1 mouse cellular context compared by ENCODE assay signal in the genomic region with DNA sequence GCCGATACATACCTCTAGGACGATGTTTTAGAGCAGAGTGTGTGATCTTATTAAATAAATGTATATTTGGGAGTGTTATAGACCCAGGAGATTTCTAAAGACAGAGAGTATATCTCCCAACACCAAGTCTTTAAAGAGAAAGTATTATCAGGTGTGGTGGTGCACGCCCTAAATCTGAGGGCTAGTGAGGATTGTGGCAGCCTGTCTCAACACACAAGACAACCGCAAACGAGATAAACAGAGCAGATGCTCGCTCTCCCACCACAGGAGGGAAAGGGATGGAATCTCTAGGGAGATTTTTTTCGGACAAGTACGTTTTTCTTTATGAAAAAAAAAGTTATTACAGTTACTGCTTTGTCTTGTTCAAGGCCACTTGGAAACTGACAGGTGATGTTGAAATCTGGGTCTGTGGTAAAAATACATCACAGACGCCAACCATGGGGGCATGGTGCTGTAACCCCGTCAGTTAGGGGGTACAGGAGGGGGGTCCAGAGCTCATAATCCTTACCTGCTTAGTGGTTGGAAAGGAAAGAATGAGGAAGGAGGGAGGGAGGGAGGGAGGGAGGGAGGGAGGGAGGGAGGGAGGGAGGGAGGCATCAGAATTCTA.
A peak's percentile ranks its signal among the peaks of the same experiment; 100 is the strongest.
TF ChIP-seq lines count a peak whose summit lies in the region.

No protein-coding gene starts in this region.

TF ChIP-seq in MEL, 35 proteins besides CTCF, POLR2A, EP300 and RAD21 (continued from another document):
- TF ChIP-seq POLR2AphosphoS5 (IDR thresholded peaks at IDR 0.05; ENCODE audit: borderline replicate concordance, low read depth, low read length), result no peak
- TF ChIP-seq GATA1 (IDR thresholded peaks at IDR 0.05; ENCODE audit: low read depth, low read length), result peak; percentile 84
- no peak for TF ChIP-seq USF2 (IDR thresholded peaks at IDR 0.05; ENCODE audit: borderline replicate concordance in 1 of 2, insufficient read depth in 1 of 2, low read depth in 1 of 2, low read length in 2 of 2)
- TF ChIP-seq MYB (IDR thresholded peaks at IDR 0.05; ENCODE audit: low read depth, low read length), result peak; percentile 39; the same call in 1 of the 2 replicates
- TF ChIP-seq NRF1 (IDR thresholded peaks at IDR 0.05; ENCODE audit: insufficient read depth, low read depth, low read length, poor library complexity, severe bottlenecking), result no peak
- no peak for TF ChIP-seq CHD1 (IDR thresholded peaks at IDR 0.05; ENCODE audit: low read depth, low read length)
- no peak for TF ChIP-seq MYC (IDR thresholded peaks at IDR 0.05; ENCODE audit: low read depth, low read length)
- no peak for TF ChIP-seq MAZ (IDR thresholded peaks at IDR 0.05; ENCODE audit: low read depth, low read length)
- no peak for TF ChIP-seq JUND (IDR thresholded peaks at IDR 0.05; ENCODE audit: low read depth, low read length)
- no peak for TF ChIP-seq MAX (IDR thresholded peaks at IDR 0.05; ENCODE audit: low read length)
- TF ChIP-seq E2F4 (IDR thresholded peaks at IDR 0.05; ENCODE audit: borderline replicate concordance, low read depth, low read length), result no peak
- TF ChIP-seq ZKSCAN1 (IDR thresholded peaks at IDR 0.05; ENCODE audit: low read depth, low read length), result no peak
- TF ChIP-seq POLR2AphosphoS2 (IDR thresholded peaks at IDR 0.05; ENCODE audit: low read length), result no peak
- TF ChIP-seq HCFC1 (IDR thresholded peaks at IDR 0.05; ENCODE audit: low read depth, low read length), result no peak
- TF ChIP-seq MXI1 (IDR thresholded peaks at IDR 0.05; ENCODE audit: low read depth, low read length), result peak; percentile 61; the same call in 1 of the 2 replicates
- TF ChIP-seq UBTF (IDR thresholded peaks at IDR 0.05; ENCODE audit: borderline replicate concordance, insufficient read depth, low read depth, low read length), result no peak
